Mouse (Mus musculus): ENCODE results near the gene Hsd11b2.

Gene Hsd11b2

GRCm38 (mm10) chr8:105484030-105484368 is 34.6 kb upstream of the Hsd11b2 start:
- peak in 1 of 2 experiments; percentile 19 for DNase-seq (ENCODE audit: low spot score in 2 of 2)

GRCm38 (mm10) chr8:105484392-105484791 is 34.2 kb upstream of the Hsd11b2 start:
- DNase-seq (ENCODE audit: low spot score in 2 of 2) = peak in 1 of 2 experiments; percentile 54

GRCm38 (mm10) chr8:105488082-105488481 is 30.5 kb upstream of the Hsd11b2 start:
- no peak for DNase-seq (ENCODE audit: low spot score in 2 of 2)

GRCm38 (mm10) chr8:105489281-105489680 is 29.3 kb upstream of the Hsd11b2 start:
- DNase-seq (ENCODE audit: low spot score in 2 of 2) = no peak

- DNase-seq (ENCODE audit: low spot score in 2 of 2) = no peak
Measured at GRCm38 (mm10) chr8:105493495-105493894, 25.1 kb upstream of the Hsd11b2 start.

- no peak for DNase-seq (ENCODE audit: low spot score in 2 of 2)
Measured at GRCm38 (mm10) chr8:105494566-105494965, 24.0 kb upstream of the Hsd11b2 start.

GRCm38 (mm10) chr8:105495350-105496302 is 22.9 kb upstream of the Hsd11b2 start:
- DNase-seq (ENCODE audit: low spot score in 2 of 2) = no peak

- peak; percentile 86 to 87 for DNase-seq (ENCODE audit: low spot score in 2 of 2)
Measured at GRCm38 (mm10) chr8:105496439-105497180, 21.9 kb upstream of the Hsd11b2 start, which contains the start of gene Zdhhc1. Zdhhc1 (minus strand) TSS chr8:105496902.

- no peak for DNase-seq (ENCODE audit: low spot score in 2 of 2)
Measured at GRCm38 (mm10) chr8:105499787-105500186, 18.8 kb upstream of the Hsd11b2 start.

- DNase-seq (ENCODE audit: low spot score in 2 of 2) = peak; percentile 42 to 67
Measured at GRCm38 (mm10) chr8:105504617-105505016, 13.9 kb upstream of the Hsd11b2 start.

- DNase-seq (ENCODE audit: low spot score in 2 of 2) = no peak
Measured at GRCm38 (mm10) chr8:105506977-105507376, 11.6 kb upstream of the Hsd11b2 start.

GRCm38 (mm10) chr8:105508758-105509157 is 9.8 kb upstream of the Hsd11b2 start:
- no peak for DNase-seq (ENCODE audit: low spot score in 2 of 2)

- no peak for DNase-seq (ENCODE audit: low spot score in 2 of 2)
Measured at GRCm38 (mm10) chr8:105509997-105510735, 8.4 kb upstream of the Hsd11b2 start.

- no peak for DNase-seq (ENCODE audit: low spot score in 2 of 2)
Measured at GRCm38 (mm10) chr8:105514194-105514593, 4.4 kb upstream of the Hsd11b2 start.

GRCm38 (mm10) chr8:105514656-105515055 is 3.9 kb upstream of the Hsd11b2 start:
- peak; percentile 58 to 60 for DNase-seq (ENCODE audit: low spot score in 2 of 2)

GRCm38 (mm10) chr8:105516018-105516645 is 2.4 kb upstream of the Hsd11b2 start:
- peak in 1 of 2 experiments; percentile 73 for DNase-seq (ENCODE audit: low spot score in 2 of 2)

- DNase-seq (ENCODE audit: low spot score in 2 of 2) = no peak
Measured at GRCm38 (mm10) chr8:105517346-105517745, 1.2 kb upstream of the Hsd11b2 start.

GRCm38 (mm10) chr8:105519591-105519990 is 1.0 kb downstream of the Hsd11b2 start:
- no peak for DNase-seq (ENCODE audit: low spot score in 2 of 2)

- DNase-seq (ENCODE audit: low spot score in 2 of 2) = no peak
Measured at GRCm38 (mm10) chr8:105520521-105520920, 2.0 kb downstream of the Hsd11b2 start.

- no peak for DNase-seq (ENCODE audit: low spot score in 2 of 2)
Measured at GRCm38 (mm10) chr8:105521061-105521460, 2.5 kb downstream of the Hsd11b2 start.

GRCm38 (mm10) chr8:105521995-105522769 is 3.6 kb downstream of the Hsd11b2 start:
- DNase-seq (ENCODE audit: low spot score in 2 of 2) = no peak

Measured in heart, adult 9 months (tissue).